Comparison of ENCODE assay signal across 8 mouse cellular contexts in genomic region chr6:51857821-51858220, GRCm38 (mm10).
DNase-seq lines count a peak whose midpoint lies in the region; ATAC-seq lines count a peak whose summit lies in the region.

No protein-coding gene starts in this region.

- H3K4me3 ChIP-seq in intestine, embryonic 14.5 days (ENCODE audit: low read depth, low read length): no peak overlapping the region

- intact Hi-C loops in gastrocnemius, postnatal 36 days (cut with DNase I): loop anchor here (2.0 to 10.0 kb wide), 4 partner anchors 265 to 646 kb away; no protein-coding TSS in a partner anchor
- intact Hi-C loops in left cerebral cortex, postnatal 10 days (cut with DNase I): loop anchor here (2.0 to 10.0 kb wide), 5 partner anchors 246 to 651 kb away; partner anchors contain the start of gene Cbx3

- peak overlapping the region; percentile 15; the same call in 1 of the 2 replicates for H3K4me2 ChIP-seq in intestine, embryonic 14.5 days (ENCODE audit: low read length)

- peak; percentile 84 for ATAC-seq in intestine, embryonic 14.5 days (replicated peaks; ENCODE audit: low FRiP score, low TSS enrichment, low read depth)
- peak; percentile 98 for ATAC-seq in megakaryocyte-erythroid progenitor cell, adult 5-6 weeks (replicated peaks; ENCODE audit: low FRiP score, low TSS enrichment, poor library complexity, severe bottlenecking)

- no peak overlapping the region for H3K27ac ChIP-seq in intestine, embryonic 14.5 days (ENCODE audit: low read depth)

- DNase-seq in adrenal gland, adult (ENCODE audit: inconsistent age in 2 of 2, low spot score in 1 of 2): peak; percentile 94 to 98
- peak; percentile 99 for DNase-seq in embryo, embryonic 10.5 days (ENCODE audit: low spot score)
- peak; percentile 81 to 90 for DNase-seq in gastrocnemius, postnatal 36 days
- DNase-seq in intestine, embryonic 14.5 days (ENCODE audit: low spot score): peak; percentile 94
- peak; percentile 96 for DNase-seq in left cerebral cortex, postnatal 10 days (ENCODE audit: extremely low spot score in 1 of 2, low spot score in 2 of 2)
- peak; percentile 99 for DNase-seq in right cerebral cortex, postnatal 14 days
- peak; percentile 98 for DNase-seq in urinary bladder, postnatal 25 days (ENCODE audit: low spot score)

- WGBS in intestine, embryonic 14.5 days: under 1% methylated on average over 11 of the region's 11 CpGs

- H3K9me3 ChIP-seq in intestine, embryonic 14.5 days (ENCODE audit: control insufficient read depth, low read length): no peaks in the 10 kb centered on the region

- H3K36me3 ChIP-seq in intestine, embryonic 14.5 days (ENCODE audit: control insufficient read depth, insufficient read depth, low read length): no peaks in the 10 kb centered on the region

- H3K27me3 ChIP-seq in intestine, embryonic 14.5 days (replicated peaks; ENCODE audit: control insufficient read depth, insufficient read depth, low read length): no peaks in the 10 kb centered on the region

- H3K9ac ChIP-seq in intestine, embryonic 14.5 days (ENCODE audit: low read length): no peak overlapping the region

- no peaks in the 10 kb centered on the region for H3K4me1 ChIP-seq in intestine, embryonic 14.5 days (replicated peaks; ENCODE audit: control insufficient read depth, insufficient read depth, low read length)
